Mouse (Mus musculus) bone marrow macrophage, adult 2 months (primary cell): ENCODE results near the gene Elmsan1.

ENCODE experiments used
- CTCF ChIP-seq: IDR thresholded peaks from 2 replicates; pipeline ENCODE4 v1.5.1; 2012; ENCODE audit warnings: low read depth, mild to moderate bottlenecking, low read length, moderate library complexity
- POLR2A ChIP-seq: IDR thresholded peaks from 2 replicates; pipeline ENCODE4 v1.6.1; 2012; ENCODE audit warnings: mild to moderate bottlenecking, low read depth, low read length, borderline replicate concordance

GRCm38 (mm10) chr12:84100071-84100470, 118.6 kb downstream of the Elmsan1 start:
- no peak for TF ChIP-seq CTCF
- TF ChIP-seq POLR2A: no peak
